Mouse (Mus musculus) frontal cortex, adult (tissue): ENCODE results near the gene Arap2.

ENCODE experiments used
- ATAC-seq: cut with Nextera tagmentation; 2 replicates; pipeline ENCODE4 v1.9.2; 2017; ENCODE audit warnings: mild to moderate bottlenecking, moderate library complexity, mixed read lengths; ENCODE audit not compliant: low TSS enrichment

The Arap2 gene

DNA sequence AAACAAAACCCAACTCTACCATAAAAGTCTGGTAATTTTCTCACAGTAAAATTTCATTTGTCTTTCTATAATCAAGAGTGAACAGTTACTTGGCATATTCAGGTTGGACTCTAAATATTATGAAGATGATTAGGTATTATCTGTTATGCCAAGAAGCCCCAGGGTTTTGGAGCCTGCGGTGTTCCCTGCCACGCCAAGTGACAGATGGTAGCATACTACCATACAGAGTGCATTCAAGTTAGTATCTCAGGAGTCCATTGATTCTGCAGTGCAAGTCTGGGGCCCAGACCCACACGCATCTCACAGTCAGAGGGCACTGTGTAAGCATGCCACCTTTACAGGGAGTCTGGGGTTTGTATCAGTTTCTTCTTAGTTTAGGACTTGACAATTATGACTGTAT, 129.6 kb downstream of the Arap2 start:
- ATAC-seq, result no peak

DNA sequence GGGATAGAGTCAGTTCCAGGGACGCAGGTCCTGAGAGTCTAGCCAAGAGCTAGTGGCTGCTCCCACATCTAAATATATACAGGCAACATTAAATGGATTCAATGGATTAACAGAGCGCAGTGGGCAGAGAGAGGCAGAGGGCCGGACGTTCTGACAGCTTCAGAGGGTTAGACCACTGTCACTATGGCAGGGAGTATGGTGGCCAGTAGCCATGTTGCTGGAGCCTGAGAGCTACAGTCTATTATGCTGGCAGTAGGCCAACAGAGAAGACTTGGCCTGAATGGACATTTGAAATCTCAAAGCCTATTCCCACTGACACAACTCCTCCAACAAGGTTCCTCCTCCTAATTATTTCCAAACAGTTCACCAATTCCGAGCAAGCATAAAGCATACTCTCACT, 137.1 kb downstream of the Arap2 start:
- no peak for ATAC-seq

DNA sequence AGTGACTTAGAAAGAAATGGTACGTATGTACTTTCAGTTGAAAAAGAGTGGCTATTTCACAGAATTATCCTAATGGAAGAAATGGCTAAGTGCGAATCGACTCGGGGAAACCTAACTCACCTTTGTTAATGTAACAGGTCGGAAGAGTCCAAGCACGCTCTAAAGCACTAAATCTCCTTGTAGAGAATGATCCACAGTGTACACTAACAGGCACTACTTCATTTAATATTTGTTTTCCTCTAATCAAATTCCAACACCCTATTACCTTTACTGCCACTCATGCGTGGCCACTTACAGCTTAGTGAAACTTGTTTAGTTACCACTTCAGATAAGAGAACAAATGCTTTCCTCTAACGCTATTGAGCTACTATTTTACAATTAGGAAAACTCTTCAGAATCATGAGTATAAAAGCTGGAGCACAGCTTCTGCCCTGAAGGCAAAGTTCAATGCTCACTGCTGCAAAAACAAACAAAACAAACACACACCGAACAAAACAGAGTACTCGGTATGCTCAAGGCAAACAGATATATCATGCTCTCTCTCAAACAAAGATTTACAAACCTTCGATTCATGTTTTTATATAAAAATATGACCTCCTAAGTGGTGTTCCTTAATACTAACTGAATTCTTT, 143.0 kb downstream of the Arap2 start:
- ATAC-seq, result no peak

DNA sequence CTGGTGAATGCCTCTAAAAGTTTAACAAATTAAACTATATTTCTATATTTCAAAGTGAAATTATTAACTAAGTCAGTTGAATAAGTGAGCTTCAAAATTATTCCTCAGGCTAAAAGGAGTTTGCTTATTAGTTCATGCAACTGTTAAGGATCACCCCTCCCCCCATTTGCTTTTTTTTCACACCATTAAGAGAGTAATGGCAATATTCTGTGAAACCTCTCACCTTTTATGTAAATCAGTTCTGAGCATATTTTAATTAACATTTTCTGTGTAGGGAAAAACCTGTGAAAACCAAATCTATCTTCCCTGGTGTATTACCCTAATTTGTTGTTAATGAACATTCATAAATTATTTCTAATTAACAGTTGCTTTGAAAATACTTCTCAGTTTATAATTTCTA, 147.7 kb downstream of the Arap2 start:
- no peak for ATAC-seq

DNA sequence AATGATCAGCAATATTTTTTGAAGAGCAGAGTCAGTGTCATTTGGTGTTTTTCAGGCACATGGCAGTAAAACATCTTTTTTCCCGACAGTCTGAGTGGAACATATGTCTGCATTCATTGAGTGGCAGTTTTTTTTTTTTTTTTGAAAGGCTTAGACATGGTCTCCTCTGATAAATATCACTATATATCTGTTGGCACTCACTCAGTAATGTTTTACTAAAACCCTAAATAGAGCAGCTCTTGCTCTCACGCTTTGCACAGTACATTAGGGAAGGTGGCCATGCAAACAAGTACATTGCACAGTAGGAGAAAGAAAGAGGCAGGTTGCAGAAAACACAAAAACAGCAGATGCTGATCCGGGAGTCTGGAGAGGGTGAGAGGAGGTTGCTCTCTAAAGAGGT, 154.0 kb downstream of the Arap2 start:
- 0 out of 2 replicates have a peak, but pooled peaks have one; percentile 20 for ATAC-seq

DNA sequence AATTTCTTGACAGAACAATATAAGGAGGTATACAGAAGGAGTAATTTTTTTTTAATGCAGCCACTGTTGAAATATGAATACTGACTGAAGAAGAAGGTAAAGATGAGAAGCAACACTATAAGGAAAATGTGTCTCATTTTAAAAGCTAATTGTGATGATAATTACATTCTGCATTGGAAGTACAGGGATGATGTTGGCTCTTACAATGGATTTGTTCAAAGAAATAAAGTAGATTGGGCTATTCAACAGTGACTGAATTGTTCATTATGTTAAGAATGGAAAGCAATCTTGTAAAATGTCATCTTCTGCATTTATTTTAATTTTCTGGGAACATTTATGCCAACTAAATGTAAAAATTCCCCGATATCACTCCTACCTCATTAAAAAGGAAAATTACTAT, 178.6 kb downstream of the Arap2 start:
- no peak for ATAC-seq

DNA sequence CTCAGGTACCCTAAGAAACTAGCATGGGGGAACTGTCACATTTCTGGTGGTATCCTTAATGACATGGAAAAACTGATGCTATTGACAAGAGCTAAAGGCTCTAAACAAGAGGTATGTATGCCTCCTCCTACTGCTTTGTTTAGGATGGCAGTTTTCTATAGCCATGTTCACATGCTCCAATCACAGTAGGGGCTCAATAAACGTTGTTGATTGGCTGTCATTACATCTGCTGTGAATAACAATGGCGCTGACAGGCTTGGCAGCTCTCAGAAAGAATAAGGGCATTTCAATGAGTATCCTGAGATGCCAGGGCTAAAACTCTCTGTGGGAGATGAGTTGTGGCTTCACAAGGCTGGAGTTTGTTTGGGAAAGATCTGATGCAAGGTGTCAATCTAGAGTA, 183.3 kb downstream of the Arap2 start:
- no peak for ATAC-seq

DNA sequence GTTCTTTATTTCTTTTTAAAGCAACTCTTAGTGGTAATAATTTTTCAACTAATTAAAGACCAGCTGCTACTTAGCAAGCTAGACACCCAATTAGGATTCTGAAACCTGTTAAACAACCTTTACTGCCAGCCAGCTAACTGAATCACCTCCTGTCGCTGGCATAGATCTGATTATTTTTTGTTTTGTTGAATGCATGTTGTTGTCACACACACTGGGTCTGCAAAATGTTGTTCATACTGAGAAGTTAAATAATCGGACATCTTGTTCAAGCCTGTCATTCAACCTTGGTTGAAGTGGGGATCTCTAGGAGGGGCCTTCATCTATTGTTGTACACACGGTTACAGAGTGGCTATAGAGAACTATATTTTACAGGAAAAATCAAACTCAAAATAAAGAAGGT, 184.3 kb downstream of the Arap2 start:
- no peak for ATAC-seq

DNA sequence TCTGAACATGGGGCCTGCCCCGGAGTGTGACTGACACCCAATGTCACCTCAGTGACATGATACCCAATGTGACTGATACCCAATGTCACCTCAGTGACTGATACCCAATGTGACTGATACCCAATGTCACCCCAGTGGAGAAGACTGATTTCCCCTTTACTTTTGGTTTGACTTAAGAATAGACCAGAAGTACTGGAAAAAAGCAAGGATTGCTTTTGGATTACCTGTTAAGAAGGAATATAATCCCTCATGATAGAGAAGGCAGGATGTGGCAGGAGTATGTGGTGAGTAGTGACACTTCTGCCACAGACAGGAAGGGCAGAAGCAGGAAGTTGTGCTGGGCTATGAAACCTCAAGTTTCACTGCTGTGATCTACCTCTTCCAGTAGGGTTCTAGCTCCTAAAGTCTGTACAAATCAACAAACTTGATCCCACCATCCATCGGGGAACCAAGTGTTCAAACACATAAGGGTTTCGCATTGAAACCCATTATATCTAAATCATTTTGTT, 191.6 kb downstream of the Arap2 start:
- ATAC-seq, result no peak
